Mouse (Mus musculus) small intestine, adult 2 months (tissue): ENCODE data around the gene Snap47.

Experiments used
- CTCF ChIP-seq: fragments of 200-500 bp; IDR thresholded peaks from 2 replicates; pipeline ENCODE4 v1.5.1; 2012; ENCODE audit warnings: low read depth, mild to moderate bottlenecking, control low read depth, inconsistent platforms, low read length, moderate library complexity, mixed read lengths; ENCODE audit not compliant: insufficient replicate concordance, insufficient read length; ENCODE audit errors: extremely low read depth
- POLR2A ChIP-seq: fragments of 200-500 bp; IDR thresholded peaks from 2 replicates; pipeline ENCODE4 v1.6.1; 2012; ENCODE audit warnings: low read depth, mild to moderate bottlenecking, control low read depth, inconsistent platforms, low read length, moderate library complexity

- TF ChIP-seq CTCF (no peak), POLR2A (no peak)
Observed at GRCm38 (mm10) chr11:59432261-59432660, 18.7 kb downstream of the Snap47 start.
